9 mouse cellular contexts compared by ENCODE assay signal in the genomic region with DNA sequence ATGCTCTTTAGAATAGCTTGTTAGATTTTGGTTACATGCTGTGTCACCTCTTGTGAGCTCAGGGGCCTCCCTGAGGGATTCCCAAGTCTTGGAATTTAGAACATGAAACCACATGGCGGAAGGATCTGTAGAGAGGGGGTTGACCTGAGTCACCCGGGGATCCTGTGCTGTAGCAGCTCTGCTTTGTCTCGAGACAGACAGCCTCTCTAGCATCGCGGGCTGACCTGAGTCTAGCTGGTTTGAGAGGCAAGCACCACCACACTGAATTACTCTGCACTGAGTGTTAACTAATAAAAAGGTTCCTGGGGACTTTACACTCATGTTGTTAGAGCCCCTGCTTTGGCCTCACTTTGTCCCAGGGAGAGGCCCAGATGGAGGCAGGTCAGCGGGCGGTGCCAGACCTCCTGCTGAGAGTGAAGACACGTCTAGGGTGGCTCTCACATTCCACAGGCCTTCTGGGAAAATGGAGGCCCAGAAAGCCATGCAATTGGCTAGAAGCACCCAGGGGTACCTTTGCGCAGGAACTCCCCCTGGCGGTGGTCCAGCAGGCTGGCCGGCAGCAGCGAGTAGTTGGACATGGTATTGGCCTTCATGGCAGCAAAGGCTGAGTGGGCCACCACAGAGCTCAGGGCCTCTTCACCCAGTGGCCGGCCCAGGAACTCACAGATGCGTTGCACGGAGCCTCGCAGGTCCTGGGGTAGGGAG. TPM values are rescaled to one million over a fixed set of nuclear protein-coding genes. Genes with fewer than 3 reads are reported as not detected.
DNase-seq lines count a peak whose midpoint lies in the region; ATAC-seq and TF ChIP-seq lines count a peak whose summit lies in the region.
"Had no signal": no experiment of that assay in that cellular context is flagged by ENCODE, and none has a peak within 500 bp of the region (broad histone marks: within the 10 kb centered on the region; RNA-seq: fewer than 3 reads in every experiment).

No protein-coding gene starts in this region.

- H3K4me1 ChIP-seq in intestine, embryonic 16.5 days (ENCODE audit: control insufficient read depth, insufficient read depth, low read length), result peaks cover 39% of the 10 kb centered on the region
- no peaks in the 10 kb centered on the region for H3K4me1 ChIP-seq in lung, embryonic 14.5 days (ENCODE audit: insufficient read depth)
- H3K4me1 ChIP-seq in stomach, embryonic 14.5 days (ENCODE audit: control insufficient read depth, insufficient read depth, low read length), result peaks cover 11% of the 10 kb centered on the region

- TF ChIP-seq CTCF in lung, embryonic 14.5 days (IDR thresholded peaks at IDR 0.05; ENCODE audit: low read depth), result peak; percentile 80

- intact Hi-C loops in left cerebral cortex, postnatal 4 days (cut with DNase I), result no loop called here
- intact Hi-C loops in left cerebral cortex, postnatal 36 days (cut with DNase I), result no loop called here

- peak; percentile 78 for ATAC-seq in intestine, embryonic 16.5 days
- peak; percentile 58; the same call in 1 of the 2 replicates for ATAC-seq in lung, embryonic 14.5 days (ENCODE audit: insufficient read depth)
- peak; percentile 16; the same call in 1 of the 2 replicates for ATAC-seq in stomach, embryonic 14.5 days (ENCODE audit: insufficient number of reproducible peaks, insufficient read depth, low FRiP score, low read depth)
- no peak for ATAC-seq in erythroblast, adult 5-6 weeks (replicated peaks; ENCODE audit: low FRiP score, poor library complexity, severe bottlenecking)

- H3K4me2 ChIP-seq in intestine, embryonic 16.5 days (ENCODE audit: low read depth, low read length), result peak overlapping the region; percentile 38; the same call in 1 of the 2 replicates
- no peak overlapping the region for H3K4me2 ChIP-seq in lung, embryonic 14.5 days
- no peak overlapping the region for H3K4me2 ChIP-seq in stomach, embryonic 14.5 days (replicated peaks; ENCODE audit: low read depth, low read length)

- H3K9ac ChIP-seq in intestine, embryonic 16.5 days (ENCODE audit: low read depth, low read length), result peak overlapping the region; percentile 41; the same call in 1 of the 2 replicates
- no peak overlapping the region for H3K9ac ChIP-seq in lung, embryonic 14.5 days
- H3K9ac ChIP-seq in stomach, embryonic 14.5 days (replicated peaks; ENCODE audit: low read depth, low read length), result no peak overlapping the region

- peak overlapping the region; percentile 81 for H3K27ac ChIP-seq in intestine, embryonic 16.5 days (ENCODE audit: low read length)
- H3K27ac ChIP-seq in lung, embryonic 14.5 days (ENCODE audit: low read depth), result no peak overlapping the region
- peak overlapping the region; percentile 44; the same call in 1 of the 2 replicates for H3K27ac ChIP-seq in stomach, embryonic 14.5 days (ENCODE audit: low read length)

- H3K36me3 ChIP-seq in intestine, embryonic 16.5 days (ENCODE audit: control insufficient read depth, insufficient read depth, low read length), result no peaks in the 10 kb centered on the region
- peaks cover 25% of the 10 kb centered on the region for H3K36me3 ChIP-seq in lung, embryonic 14.5 days (ENCODE audit: insufficient read depth)
- peaks cover 7% of the 10 kb centered on the region; the same call in 1 of the 2 replicates for H3K36me3 ChIP-seq in stomach, embryonic 14.5 days (ENCODE audit: control insufficient read depth, insufficient read depth, low read length)

- no peak overlapping the region for H3K4me3 ChIP-seq in intestine, embryonic 16.5 days (ENCODE audit: low read length)
- H3K4me3 ChIP-seq in lung, embryonic 14.5 days (ENCODE audit: low read depth, low read length), result no peak overlapping the region
- H3K4me3 ChIP-seq in stomach, embryonic 14.5 days (ENCODE audit: low read depth, low read length), result no peak overlapping the region
- H3K4me3 ChIP-seq: erythroblast, embryonic 14.5 days had no signal

- peak; percentile 60 for DNase-seq in left cerebral cortex, postnatal 4 days
- DNase-seq in left cerebral cortex, postnatal 36 days (ENCODE audit: low spot score in 2 of 2), result no peak
- peak; percentile 64 for DNase-seq in adrenal gland, postnatal 25 days
- peak; percentile 77 for DNase-seq in lung, embryonic 14.5 days
- no peak for DNase-seq in frontal cortex, postnatal 14 days (ENCODE audit: low spot score in 2 of 2)

- H3K9me3 ChIP-seq in intestine, embryonic 16.5 days (ENCODE audit: control insufficient read depth, low read length), result no peaks in the 10 kb centered on the region
- no peaks in the 10 kb centered on the region for H3K9me3 ChIP-seq in lung, embryonic 14.5 days (ENCODE audit: low read depth, low read length)
- H3K9me3 ChIP-seq in stomach, embryonic 14.5 days (ENCODE audit: control insufficient read depth, low read depth, low read length), result no peaks in the 10 kb centered on the region

- H3K27me3 ChIP-seq in intestine, embryonic 16.5 days (replicated peaks; ENCODE audit: control insufficient read depth, insufficient read depth, low read length), result no peaks in the 10 kb centered on the region
- H3K27me3 ChIP-seq in lung, embryonic 14.5 days (ENCODE audit: insufficient read depth, low read length), result no peaks in the 10 kb centered on the region
- no peaks in the 10 kb centered on the region for H3K27me3 ChIP-seq in stomach, embryonic 14.5 days (ENCODE audit: control insufficient read depth, insufficient read depth, low read length)

- WGBS in intestine, embryonic 16.5 days, result 15% methylated on average over 16 of the region's 16 CpGs
- WGBS in lung, embryonic 14.5 days, result 13% methylated on average over 16 of the region's 16 CpGs
- 15% methylated on average over 16 of the region's 16 CpGs for WGBS in stomach, embryonic 14.5 days

RNA-seq across cellular contexts. Expression of gene Spaca4, which starts 5.3 kb away (rescaled TPM):
- total RNA-seq in left cerebral cortex, postnatal 4 days (2021), result not detected
- total RNA-seq in left cerebral cortex, postnatal 36 days (2021), result not detected
- not detected in 2 replicates for total RNA-seq in adrenal gland, postnatal 25 days (2021)
- polyA plus RNA-seq in intestine, embryonic 16.5 days (2015; fragmentation: Nextera tagmentation; extraction: Ambion mirVana), result 0.86 and 1.0 TPM in 2 replicates
- not detected in 2 replicates for polyA plus RNA-seq in lung, embryonic 14.5 days (2014; fragmentation: Nextera tagmentation; extraction: Ambion mirVana)
- 0.38 TPM in 1 of 2 replicates, not detected in the other for polyA plus RNA-seq in stomach, embryonic 14.5 days (2014; fragmentation: Nextera tagmentation; extraction: Ambion mirVana)
- not detected in 2 replicates for total RNA-seq in erythroblast, adult 5-6 weeks (2015; ENCODE audit: low replicate concordance)
- total RNA-seq in erythroblast, adult 5-6 weeks (2017; ENCODE audit: low replicate concordance), result not detected in 2 replicates
- polyA plus RNA-seq: erythroblast, embryonic 14.5 days had no signal

RNA-seq across cellular contexts. Expression of gene Fam83e, which starts 9.9 kb away (rescaled TPM):
- total RNA-seq in left cerebral cortex, postnatal 4 days (2021), result 1 to 10 TPM in 1 of 2 experiments, under 1 TPM in 1; 0.62 to 1.1 TPM
- not detected for total RNA-seq in left cerebral cortex, postnatal 36 days (2021)
- 0.30 and 0.76 TPM in 2 replicates for total RNA-seq in adrenal gland, postnatal 25 days (2021)
- polyA plus RNA-seq in intestine, embryonic 16.5 days (2015; fragmentation: Nextera tagmentation; extraction: Ambion mirVana), result 30.9 and 34.2 TPM in 2 replicates
- polyA plus RNA-seq in lung, embryonic 14.5 days (2014; fragmentation: Nextera tagmentation; extraction: Ambion mirVana), result 0.92 and 1.1 TPM in 2 replicates
- polyA plus RNA-seq in stomach, embryonic 14.5 days (2014; fragmentation: Nextera tagmentation; extraction: Ambion mirVana), result 3.1 and 4.1 TPM in 2 replicates
- not detected in 2 replicates for total RNA-seq in erythroblast, adult 5-6 weeks (2015; ENCODE audit: low replicate concordance)
- total RNA-seq in erythroblast, adult 5-6 weeks (2017; ENCODE audit: low replicate concordance), result not detected in 2 replicates

RNA-seq across cellular contexts. Expression of gene Sphk2, which starts 13.1 kb away (rescaled TPM):
- total RNA-seq in left cerebral cortex, postnatal 4 days (2021), result 10 to 100 TPM; 23.6 to 24.6 TPM
- 10 to 100 TPM; 29.9 to 30.0 TPM for total RNA-seq in left cerebral cortex, postnatal 36 days (2021)
- 38.2 and 42.0 TPM in 2 replicates for total RNA-seq in adrenal gland, postnatal 25 days (2021)
- polyA plus RNA-seq in intestine, embryonic 16.5 days (2015; fragmentation: Nextera tagmentation; extraction: Ambion mirVana), result 55.6 and 59.2 TPM in 2 replicates
- 21.9 and 23.8 TPM in 2 replicates for polyA plus RNA-seq in lung, embryonic 14.5 days (2014; fragmentation: Nextera tagmentation; extraction: Ambion mirVana)
- polyA plus RNA-seq in stomach, embryonic 14.5 days (2014; fragmentation: Nextera tagmentation; extraction: Ambion mirVana), result 24.4 TPM in 2 replicates
- total RNA-seq in erythroblast, adult 5-6 weeks (2015; ENCODE audit: low replicate concordance), result 4.6 and 7.9 TPM in 2 replicates
- 2.1 and 2.6 TPM in 2 replicates for total RNA-seq in erythroblast, adult 5-6 weeks (2017; ENCODE audit: low replicate concordance)

RNA-seq across cellular contexts. Expression of gene Rpl18, which starts 15.6 kb away (rescaled TPM):
- total RNA-seq in left cerebral cortex, postnatal 4 days (2021), result 100 to 1,000 TPM; 640 to 672 TPM
- 100 to 1,000 TPM; 284 to 337 TPM for total RNA-seq in left cerebral cortex, postnatal 36 days (2021)
- total RNA-seq in adrenal gland, postnatal 25 days (2021), result 964 and 1,249 TPM in 2 replicates
- 1,070 and 1,157 TPM in 2 replicates for polyA plus RNA-seq in intestine, embryonic 16.5 days (2015; fragmentation: Nextera tagmentation; extraction: Ambion mirVana)
- polyA plus RNA-seq in lung, embryonic 14.5 days (2014; fragmentation: Nextera tagmentation; extraction: Ambion mirVana), result 1,245 and 1,303 TPM in 2 replicates
- polyA plus RNA-seq in stomach, embryonic 14.5 days (2014; fragmentation: Nextera tagmentation; extraction: Ambion mirVana), result 1,227 and 1,272 TPM in 2 replicates
- 423 and 424 TPM in 2 replicates for total RNA-seq in erythroblast, adult 5-6 weeks (2015; ENCODE audit: low replicate concordance)
- 286 and 289 TPM in 2 replicates for total RNA-seq in erythroblast, adult 5-6 weeks (2017; ENCODE audit: low replicate concordance)

RNA-seq across cellular contexts. Expression of gene Dbp, which starts 26.0 kb away (rescaled TPM):
- 10 to 100 TPM; 19.1 to 22.2 TPM for total RNA-seq in left cerebral cortex, postnatal 4 days (2021)
- total RNA-seq in left cerebral cortex, postnatal 36 days (2021), result 100 to 1,000 TPM; 128 to 138 TPM
- 282 and 444 TPM in 2 replicates for total RNA-seq in adrenal gland, postnatal 25 days (2021)
- 2.3 and 3.2 TPM in 2 replicates for polyA plus RNA-seq in intestine, embryonic 16.5 days (2015; fragmentation: Nextera tagmentation; extraction: Ambion mirVana)
- polyA plus RNA-seq in lung, embryonic 14.5 days (2014; fragmentation: Nextera tagmentation; extraction: Ambion mirVana), result 2.1 TPM in 2 replicates
- 6.4 and 6.7 TPM in 2 replicates for polyA plus RNA-seq in stomach, embryonic 14.5 days (2014; fragmentation: Nextera tagmentation; extraction: Ambion mirVana)
- 1.5 and 1.9 TPM in 2 replicates for total RNA-seq in erythroblast, adult 5-6 weeks (2015; ENCODE audit: low replicate concordance)
- total RNA-seq in erythroblast, adult 5-6 weeks (2017; ENCODE audit: low replicate concordance), result 0.77 and 2.2 TPM in 2 replicates

Comparison
In these comparisons a context has a peak if more than half of its experiments do, and no peak if none do; other contexts are left out.
1. DNase-seq: peak in left cerebral cortex, postnatal 4 days (single experiment), adrenal gland, postnatal 25 days (single experiment) and lung, embryonic 14.5 days (single experiment); none in left cerebral cortex, postnatal 36 days (0 of 2) and frontal cortex, postnatal 14 days (0 of 2).